Mouse (Mus musculus): ENCODE results near the gene Aldh8a1. TPM values are rescaled to one million over a fixed set of nuclear protein-coding genes. Genes with fewer than 3 reads are reported as not detected.

Gene Aldh8a1
- polyA plus RNA-seq, 1 experiment, result not detected

DNA sequence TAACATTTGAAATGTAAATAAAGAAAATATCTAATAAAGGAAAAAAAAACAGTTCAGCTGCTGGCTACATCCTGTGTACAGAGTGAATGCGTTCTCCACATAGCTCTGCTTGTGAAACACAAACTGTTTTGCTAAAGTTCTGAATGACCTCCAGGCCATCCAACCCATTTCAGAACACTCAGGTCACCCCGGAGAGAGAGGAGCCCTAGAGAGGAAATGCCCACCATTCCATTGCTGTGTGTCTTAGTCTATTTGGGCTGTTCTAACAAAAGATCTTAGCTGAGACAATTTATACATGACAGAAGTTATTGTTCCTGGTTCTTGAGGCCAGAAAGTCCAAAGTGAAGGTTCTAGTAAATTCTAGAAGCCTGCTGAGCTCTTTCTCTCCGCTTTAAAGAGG, 49.4 kb downstream of the Aldh8a1 start:
- no peaks in the 10 kb centered on the region for H3K79me2 ChIP-seq (ENCODE audit: control insufficient read depth, insufficient read depth)
- H3K27me3 ChIP-seq (ENCODE audit: control insufficient read depth, insufficient read depth, insufficient read length), result no peaks in the 10 kb centered on the region
- no peak overlapping the region for H3K4me2 ChIP-seq (ENCODE audit: low read depth)
- TF ChIP-seq MAX (IDR thresholded peaks at IDR 0.05; ENCODE audit: low read depth) (no peak), REST (IDR thresholded peaks at IDR 0.05; ENCODE audit: insufficient read depth, insufficient read length) (no peak), MYOD1 (IDR thresholded peaks at IDR 0.05; ENCODE audit: control insufficient read depth in 1 of 3, insufficient read length in 2 of 3, low read depth in 2 of 3) (no peak), SRF (IDR thresholded peaks at IDR 0.05; ENCODE audit: control insufficient read depth, insufficient read length, low read depth) (no peak), CEBPB (IDR thresholded peaks at IDR 0.05; ENCODE audit: insufficient read depth, poor library complexity, severe bottlenecking) (no peak), POLR2A (IDR thresholded peaks at IDR 0.05; ENCODE audit: insufficient read length, low read depth) (no peak), E2F4 (IDR thresholded peaks at IDR 0.05; ENCODE audit: insufficient read depth) (no peak)
- H3ac ChIP-seq (ENCODE audit: control insufficient read depth, insufficient read length), result no peak overlapping the region
- H3K4me3 ChIP-seq, result no peak overlapping the region
- no peaks in the 10 kb centered on the region for H3K36me3 ChIP-seq (ENCODE audit: control insufficient read depth, insufficient read depth)

DNA sequence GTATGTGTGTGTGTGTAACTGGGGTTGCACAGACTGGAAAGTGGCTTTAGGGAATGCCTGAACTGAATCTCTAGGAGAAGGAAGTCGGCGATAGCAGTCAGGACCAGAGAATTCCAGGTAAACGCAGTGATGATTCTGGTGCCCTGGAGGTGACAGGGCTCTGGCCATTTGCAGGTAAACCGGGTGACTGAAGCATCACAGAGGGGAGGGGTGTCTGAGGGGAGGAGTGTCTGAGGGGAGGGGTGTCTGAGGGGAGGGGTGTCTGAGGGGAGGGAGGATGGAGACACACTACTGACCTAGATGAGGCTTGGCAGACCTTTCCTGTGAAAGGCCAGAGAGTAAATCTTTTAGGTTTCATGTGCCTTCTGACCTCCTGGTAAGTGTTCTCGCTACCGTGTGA, 50.9 kb downstream of the Aldh8a1 start:
- H3K4me2 ChIP-seq (ENCODE audit: low read depth), result no peak overlapping the region
- H3ac ChIP-seq (ENCODE audit: control insufficient read depth, insufficient read length), result no peak overlapping the region
- H3K4me3 ChIP-seq, result no peak overlapping the region
- no peaks in the 10 kb centered on the region for H3K27me3 ChIP-seq (ENCODE audit: control insufficient read depth, insufficient read depth, insufficient read length)
- H3K36me3 ChIP-seq (ENCODE audit: control insufficient read depth, insufficient read depth), result no peaks in the 10 kb centered on the region
- TF ChIP-seq REST (IDR thresholded peaks at IDR 0.05; ENCODE audit: insufficient read depth, insufficient read length) (no peak), TCF3 (IDR thresholded peaks at IDR 0.05; ENCODE audit: insufficient read length, low read depth) (no peak), E2F4 (IDR thresholded peaks at IDR 0.05; ENCODE audit: insufficient read depth) (no peak), POLR2AphosphoS2 (IDR thresholded peaks at IDR 0.05; ENCODE audit: insufficient read length, low read depth) (no peak), TCF12 (IDR thresholded peaks at IDR 0.05; ENCODE audit: insufficient read depth, poor library complexity, severe bottlenecking) (no peak), MYOD1 (IDR thresholded peaks at IDR 0.05; ENCODE audit: control insufficient read depth in 1 of 3, insufficient read length in 2 of 3, low read depth in 2 of 3) (no peak), SRF (IDR thresholded peaks at IDR 0.05; ENCODE audit: control insufficient read depth, insufficient read length, low read depth) (no peak), MAX (IDR thresholded peaks at IDR 0.05; ENCODE audit: low read depth) (no peak), MYOG (IDR thresholded peaks at IDR 0.05; ENCODE audit: control insufficient read depth in 1 of 3, insufficient read depth in 1 of 3, insufficient read length in 2 of 3, low read depth in 2 of 3) (no peak), CEBPB (IDR thresholded peaks at IDR 0.05; ENCODE audit: insufficient read depth, poor library complexity, severe bottlenecking) (no peak), USF1 (IDR thresholded peaks at IDR 0.05; ENCODE audit: low read depth) (no peak), POLR2A (IDR thresholded peaks at IDR 0.05; ENCODE audit: insufficient read length, low read depth) (no peak)
- no peaks in the 10 kb centered on the region for H3K79me2 ChIP-seq (ENCODE audit: control insufficient read depth, insufficient read depth)

DNA sequence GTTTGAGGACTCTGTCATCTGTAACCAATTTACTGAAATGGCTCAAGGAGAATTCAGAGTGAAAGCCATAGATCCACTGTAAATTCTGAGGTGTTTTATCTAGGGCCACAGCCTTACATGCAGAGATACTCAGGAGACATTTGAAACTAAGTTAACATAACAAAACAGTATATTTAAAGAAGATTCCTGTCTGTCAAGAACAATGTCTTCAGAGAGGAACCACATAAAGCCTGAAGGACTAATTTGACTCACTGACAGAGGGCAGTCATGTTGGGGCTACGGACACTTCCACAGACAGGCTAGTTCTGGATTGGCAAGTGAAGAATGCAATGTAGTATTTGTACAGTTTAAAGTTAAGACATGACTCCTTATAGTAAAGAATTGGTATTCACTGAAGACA, 62.2 kb downstream of the Aldh8a1 start:
- H3K4me3 ChIP-seq, result no peak overlapping the region
- H3K27me3 ChIP-seq (ENCODE audit: control insufficient read depth, insufficient read depth, insufficient read length), result no peaks in the 10 kb centered on the region
- no peaks in the 10 kb centered on the region for H3K36me3 ChIP-seq (ENCODE audit: control insufficient read depth, insufficient read depth)
- no peaks in the 10 kb centered on the region for H3K79me2 ChIP-seq (ENCODE audit: control insufficient read depth, insufficient read depth)
- H3ac ChIP-seq (ENCODE audit: control insufficient read depth, insufficient read length), result no peak overlapping the region
- no peak overlapping the region for H3K4me2 ChIP-seq (ENCODE audit: low read depth)
- no peak for TF ChIP-seq TCF3 (IDR thresholded peaks at IDR 0.05; ENCODE audit: insufficient read length, low read depth)
- no peak for TF ChIP-seq MYOD1 (IDR thresholded peaks at IDR 0.05; ENCODE audit: control insufficient read depth in 1 of 3, insufficient read length in 2 of 3, low read depth in 2 of 3)
- no peak for TF ChIP-seq POLR2AphosphoS2 (IDR thresholded peaks at IDR 0.05; ENCODE audit: insufficient read length, low read depth)
- no peak for TF ChIP-seq MAX (IDR thresholded peaks at IDR 0.05; ENCODE audit: low read depth)
- no peak for TF ChIP-seq REST (IDR thresholded peaks at IDR 0.05; ENCODE audit: insufficient read depth, insufficient read length)
- no peak for TF ChIP-seq CEBPB (IDR thresholded peaks at IDR 0.05; ENCODE audit: insufficient read depth, poor library complexity, severe bottlenecking)
- TF ChIP-seq POLR2A (IDR thresholded peaks at IDR 0.05; ENCODE audit: insufficient read length, low read depth), result no peak
- TF ChIP-seq USF1 (IDR thresholded peaks at IDR 0.05; ENCODE audit: low read depth), result no peak
- TF ChIP-seq SRF (IDR thresholded peaks at IDR 0.05; ENCODE audit: control insufficient read depth, insufficient read length, low read depth), result no peak
- no peak for TF ChIP-seq E2F4 (IDR thresholded peaks at IDR 0.05; ENCODE audit: insufficient read depth)
- no peak for TF ChIP-seq TCF12 (IDR thresholded peaks at IDR 0.05; ENCODE audit: insufficient read depth, poor library complexity, severe bottlenecking)
- TF ChIP-seq MYOG (IDR thresholded peaks at IDR 0.05; ENCODE audit: control insufficient read depth in 1 of 3, insufficient read depth in 1 of 3, insufficient read length in 2 of 3, low read depth in 2 of 3), result no peak

DNA sequence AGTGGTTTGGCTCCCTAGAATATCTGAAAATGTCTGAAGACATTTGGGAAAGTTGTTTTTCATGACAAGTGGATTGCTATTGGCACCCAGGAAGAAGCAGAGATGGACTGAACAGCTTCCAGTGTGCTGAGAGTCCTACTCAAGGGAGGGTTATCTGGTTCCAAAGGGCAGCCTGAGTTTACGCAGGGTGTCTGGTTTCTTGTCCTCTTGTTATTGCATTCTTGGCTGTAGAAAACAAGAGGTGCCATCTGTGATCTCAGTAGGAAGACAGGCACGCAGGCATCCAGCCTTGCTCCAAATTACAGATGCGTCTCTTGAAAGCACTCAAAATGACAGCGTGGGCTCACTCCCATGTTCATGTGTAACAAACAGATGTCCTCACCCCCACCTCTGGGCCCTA, 63.9 kb downstream of the Aldh8a1 start:
- no peak overlapping the region for H3K4me2 ChIP-seq (ENCODE audit: low read depth)
- H3K79me2 ChIP-seq (ENCODE audit: control insufficient read depth, insufficient read depth), result no peaks in the 10 kb centered on the region
- H3K27me3 ChIP-seq (ENCODE audit: control insufficient read depth, insufficient read depth, insufficient read length), result no peaks in the 10 kb centered on the region
- no peak overlapping the region for H3K4me3 ChIP-seq
- H3ac ChIP-seq (ENCODE audit: control insufficient read depth, insufficient read length), result no peak overlapping the region
- H3K36me3 ChIP-seq (ENCODE audit: control insufficient read depth, insufficient read depth), result no peaks in the 10 kb centered on the region
- no peak for TF ChIP-seq E2F4 (IDR thresholded peaks at IDR 0.05; ENCODE audit: insufficient read depth)
- no peak for TF ChIP-seq POLR2AphosphoS2 (IDR thresholded peaks at IDR 0.05; ENCODE audit: insufficient read length, low read depth)
- no peak for TF ChIP-seq POLR2A (IDR thresholded peaks at IDR 0.05; ENCODE audit: insufficient read length, low read depth)
- no peak for TF ChIP-seq MYOD1 (IDR thresholded peaks at IDR 0.05; ENCODE audit: control insufficient read depth in 1 of 3, insufficient read length in 2 of 3, low read depth in 2 of 3)
- TF ChIP-seq TCF12 (IDR thresholded peaks at IDR 0.05; ENCODE audit: insufficient read depth, poor library complexity, severe bottlenecking), result no peak
- no peak for TF ChIP-seq USF1 (IDR thresholded peaks at IDR 0.05; ENCODE audit: low read depth)
- no peak for TF ChIP-seq MYOG (IDR thresholded peaks at IDR 0.05; ENCODE audit: control insufficient read depth in 1 of 3, insufficient read depth in 1 of 3, insufficient read length in 2 of 3, low read depth in 2 of 3)
- no peak for TF ChIP-seq SRF (IDR thresholded peaks at IDR 0.05; ENCODE audit: control insufficient read depth, insufficient read length, low read depth)
- no peak for TF ChIP-seq MAX (IDR thresholded peaks at IDR 0.05; ENCODE audit: low read depth)
- no peak for TF ChIP-seq CEBPB (IDR thresholded peaks at IDR 0.05; ENCODE audit: insufficient read depth, poor library complexity, severe bottlenecking)
- no peak for TF ChIP-seq REST (IDR thresholded peaks at IDR 0.05; ENCODE audit: insufficient read depth, insufficient read length)
- TF ChIP-seq TCF3 (IDR thresholded peaks at IDR 0.05; ENCODE audit: insufficient read length, low read depth), result no peak

Measured in myocyte (in vitro differentiated cells).